Mouse (Mus musculus) stomach, postnatal 0 days (tissue): ENCODE measurements at regions not wholly inside any gene's neighbourhood (a gene's known extent, or its start where the extent isn't known, plus 50 kb on each side); places are given as distances from the start of the nearest gene placed in this dataset.

Experiments
- CTCF ChIP-seq: IDR thresholded peaks from 2 replicates; pipeline ENCODE4 v1.5.1; 2016; ENCODE audit warnings: antibody characterized with exemption, low read depth, mild to moderate bottlenecking, moderate library complexity
- EP300 ChIP-seq: optimal IDR thresholded peaks from 2 replicates; pipeline ENCODE3; 2016; ENCODE audit warnings: antibody characterized with exemption

GRCm38 (mm10) chr7:84744321-84745070 is 54.7 kb upstream of the Zfand6 start:
- no peak for TF ChIP-seq CTCF
- no peak for TF ChIP-seq EP300
